Mouse (Mus musculus) heart, adult 2 months (tissue): ENCODE measurements at regions not wholly inside any gene's neighbourhood (a gene's known extent, or its start where the extent isn't known, plus 50 kb on each side); places are given as distances from the start of the nearest gene placed in this dataset.

Experiments used
- CTCF ChIP-seq: fragments of 200-600 bp; IDR thresholded peaks from 2 replicates; pipeline ENCODE4 v1.8.1; 2022; ENCODE audit warnings: antibody characterized with exemption, mild to moderate bottlenecking, moderate library complexity
- POLR2A ChIP-seq: fragments of 200-500 bp; IDR thresholded peaks from 2 replicates; pipeline ENCODE4 v1.6.1; 2011; ENCODE audit warnings: mild to moderate bottlenecking, low read depth, low read length, control low read depth; ENCODE audit not compliant: insufficient read depth

- no peak for TF ChIP-seq CTCF
- TF ChIP-seq POLR2A, result no peak
Observed at GRCm38 (mm10) chr5:41061646-41062045, 646.3 kb downstream of the Rab28 start.
